Mouse (Mus musculus): ENCODE data around the gene Gm5286. TPM values are rescaled to one million over a fixed set of nuclear protein-coding genes. Genes with fewer than 3 reads are reported as not detected.

Gm5286 gene
- total RNA-seq (2023), result not detected

DNA sequence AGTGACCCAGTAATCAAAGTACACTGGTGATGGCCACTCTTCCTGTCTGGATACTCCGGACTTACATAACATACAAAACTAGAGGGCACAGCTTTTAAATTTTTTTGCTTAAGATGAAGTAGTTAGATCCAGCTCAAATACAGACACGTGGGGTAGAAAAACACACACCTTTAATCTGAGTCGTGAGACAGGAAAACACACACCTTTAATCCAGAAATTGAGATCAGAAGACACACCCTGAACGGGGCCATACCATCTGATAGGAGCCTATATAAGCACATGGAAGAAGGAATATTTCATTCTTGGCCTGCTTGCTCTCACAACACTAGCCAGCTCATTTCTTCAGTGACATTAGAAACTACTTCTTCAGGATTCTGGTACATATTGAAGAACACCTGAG is at the start of gene Gm5286:
TSS of gene Gm5286 (plus strand) at position 301 of the 400 bp plus-strand sequence.

DNA sequence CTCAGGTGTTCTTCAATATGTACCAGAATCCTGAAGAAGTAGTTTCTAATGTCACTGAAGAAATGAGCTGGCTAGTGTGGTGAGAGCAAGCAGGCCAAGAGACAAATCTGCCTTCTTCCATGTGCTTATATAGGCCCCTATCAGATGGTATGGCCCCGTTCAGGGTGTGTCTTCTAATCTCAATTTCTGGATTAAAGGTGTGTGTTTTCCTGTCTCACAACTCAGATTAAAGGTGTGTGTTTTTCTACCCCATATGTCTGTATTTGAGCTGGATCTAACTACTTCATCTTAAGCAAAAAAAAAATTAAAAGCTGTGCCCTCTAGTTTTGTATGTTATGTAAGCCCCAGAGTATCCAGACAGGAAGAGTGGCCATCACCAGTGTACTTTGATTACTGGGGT is 18.4 kb upstream of the Gm5286 start, which contains the start of gene Gm10696:
TSS of gene Gm10696 (minus strand) at position 101 of the 400 bp plus-strand sequence.

Other genes with a start within 250 kb of the Gm5286 start
- not detected for gene Tdpoz5, start 235.4 kb upstream of the Gm5286 start, total RNA-seq (2023)
- gene Gm9125, start 141.8 kb upstream of the Gm5286 start, total RNA-seq (2023), result not detected
- not detected for gene Gm10697, start 124.1 kb upstream of the Gm5286 start, total RNA-seq (2023)
- gene Gm10696, start 18.5 kb upstream of the Gm5286 start, total RNA-seq (2023), result not detected
- not detected for gene Gm4778, start 67.3 kb downstream of the Gm5286 start, total RNA-seq (2023)
- gene Them4, start 113.4 kb downstream of the Gm5286 start, total RNA-seq (2023), result 1 to 10 TPM; 1.6 to 3.6 TPM
- gene Them5, start 145.4 kb downstream of the Gm5286 start, total RNA-seq (2023), result not detected
- gene C2cd4d, start 165.7 kb downstream of the Gm5286 start, total RNA-seq (2023), result not detected
- gene Rorc, start 176.1 kb downstream of the Gm5286 start, total RNA-seq (2023), result not detected
- not detected for gene Lingo4, start 201.8 kb downstream of the Gm5286 start, total RNA-seq (2023)
- 1 to 10 TPM; 2.1 to 3.0 TPM for gene Tdrkh, start 216.6 kb downstream of the Gm5286 start, total RNA-seq (2023)
- 10 to 100 TPM; 33.2 to 34.5 TPM for gene Mrpl9, start 246.6 kb downstream of the Gm5286 start, total RNA-seq (2023)
- gene Oaz3, start 247.2 kb downstream of the Gm5286 start, total RNA-seq (2023), result not detected